Mouse (Mus musculus): Measurements from ENCODE around the gene Bdkrb2. TPM values are rescaled to one million over a fixed set of nuclear protein-coding genes. Genes with fewer than 3 reads are reported as not detected.

The Bdkrb2 gene
- polyA plus RNA-seq, 1 experiment from 2014 or later, result 0.08 TPM

GRCm38 (mm10) chr12:105548001-105548400, 15.0 kb upstream of the Bdkrb2 start:
- Histone ChIP-seq H3K4me2 (no peak overlapping the region), H3K9ac (no peak overlapping the region), H3K27ac (replicated peaks) (no peak overlapping the region), H3K4me1 (replicated peaks) (peaks cover 3% of the 10 kb centered on the region; the same call in 1 of the 2 replicates), H3K27me3 (no peaks in the 10 kb centered on the region), H3K36me3 (replicated peaks) (no peaks in the 10 kb centered on the region), H3K9me3 (replicated peaks) (no peaks in the 10 kb centered on the region), H3K4me3 (replicated peaks) (no peak overlapping the region)
- ATAC-seq (ENCODE audit: insufficient read depth), result no peak
- 51% methylated on average over 2 of the region's 2 CpGs for WGBS (ENCODE audit: insufficient replicate concordance)

- Histone ChIP-seq H3K4me1 (replicated peaks) (peaks cover 3% of the 10 kb centered on the region; the same call in 1 of the 2 replicates), H3K27me3 (no peaks in the 10 kb centered on the region), H3K9ac (no peak overlapping the region), H3K36me3 (replicated peaks) (no peaks in the 10 kb centered on the region), H3K4me3 (replicated peaks) (no peak overlapping the region), H3K9me3 (replicated peaks) (no peaks in the 10 kb centered on the region), H3K4me2 (no peak overlapping the region), H3K27ac (replicated peaks) (no peak overlapping the region)
- no peak for ATAC-seq (ENCODE audit: insufficient read depth)
- WGBS (ENCODE audit: insufficient replicate concordance), result 64% methylated on average over 6 of the region's 6 CpGs
Measured at GRCm38 (mm10) chr12:105548881-105549280, 14.1 kb upstream of the Bdkrb2 start.

- Histone ChIP-seq H3K36me3 (replicated peaks) (no peaks in the 10 kb centered on the region), H3K27ac (replicated peaks) (no peak overlapping the region), H3K4me1 (replicated peaks) (peaks cover 3% of the 10 kb centered on the region; the same call in 1 of the 2 replicates), H3K9me3 (replicated peaks) (no peaks in the 10 kb centered on the region), H3K9ac (no peak overlapping the region), H3K27me3 (no peaks in the 10 kb centered on the region), H3K4me2 (no peak overlapping the region), H3K4me3 (replicated peaks) (no peak overlapping the region)
- 50% methylated on average over 4 of the region's 4 CpGs for WGBS (ENCODE audit: insufficient replicate concordance)
- no peak for ATAC-seq (ENCODE audit: insufficient read depth)
Measured at GRCm38 (mm10) chr12:105549835-105550802, 12.9 kb upstream of the Bdkrb2 start.

GRCm38 (mm10) chr12:105551551-105551989, 11.5 kb upstream of the Bdkrb2 start:
- Histone ChIP-seq H3K4me2 (no peak overlapping the region), H3K9ac (no peak overlapping the region), H3K36me3 (replicated peaks) (no peaks in the 10 kb centered on the region), H3K27ac (replicated peaks) (no peak overlapping the region), H3K4me1 (replicated peaks) (0 out of 2 replicates have a peak, but pooled peaks cover 3% of the 10 kb centered on the region), H3K27me3 (no peaks in the 10 kb centered on the region), H3K9me3 (replicated peaks) (no peaks in the 10 kb centered on the region), H3K4me3 (replicated peaks) (no peak overlapping the region)
- WGBS (ENCODE audit: insufficient replicate concordance), result 34% methylated on average over 6 of the region's 6 CpGs
- no peak for ATAC-seq (ENCODE audit: insufficient read depth)

GRCm38 (mm10) chr12:105554151-105554772, 8.8 kb upstream of the Bdkrb2 start:
- H3K4me3 ChIP-seq (replicated peaks), result no peak overlapping the region
- no peak for ATAC-seq (ENCODE audit: insufficient read depth)
- WGBS (ENCODE audit: insufficient replicate concordance), result 45% methylated on average over 8 of the region's 8 CpGs
- H3K27ac ChIP-seq (replicated peaks), result no peak overlapping the region
- H3K4me2 ChIP-seq, result no peak overlapping the region
- H3K27me3 ChIP-seq, result no peaks in the 10 kb centered on the region
- no peaks in the 10 kb centered on the region for H3K4me1 ChIP-seq (replicated peaks)
- H3K9ac ChIP-seq, result no peak overlapping the region
- no peaks in the 10 kb centered on the region for H3K36me3 ChIP-seq (replicated peaks)
- no peaks in the 10 kb centered on the region for H3K9me3 ChIP-seq (replicated peaks)

- ATAC-seq (ENCODE audit: insufficient read depth), result no peak
Measured at GRCm38 (mm10) chr12:105555172-105555571, 7.9 kb upstream of the Bdkrb2 start.

GRCm38 (mm10) chr12:105557250-105557925, 5.6 kb upstream of the Bdkrb2 start:
- Histone ChIP-seq H3K4me2 (no peak overlapping the region), H3K36me3 (replicated peaks) (no peaks in the 10 kb centered on the region), H3K4me3 (replicated peaks) (no peak overlapping the region), H3K4me1 (replicated peaks) (no peaks in the 10 kb centered on the region), H3K9ac (no peak overlapping the region), H3K9me3 (replicated peaks) (no peaks in the 10 kb centered on the region), H3K27ac (replicated peaks) (no peak overlapping the region), H3K27me3 (peaks cover 20% of the 10 kb centered on the region)
- ATAC-seq (ENCODE audit: insufficient read depth), result no peak
- 52% methylated on average over 7 of the region's 7 CpGs for WGBS (ENCODE audit: insufficient replicate concordance)

More at GRCm38 (mm10) chr12:105555172-105555571, 7.9 kb upstream of the Bdkrb2 start:
- WGBS (ENCODE audit: insufficient replicate concordance), result 70% methylated on average over 5 of the region's 5 CpGs
- Histone ChIP-seq H3K4me2 (no peak overlapping the region), H3K4me1 (replicated peaks) (no peaks in the 10 kb centered on the region), H3K27ac (replicated peaks) (no peak overlapping the region), H3K36me3 (replicated peaks) (no peaks in the 10 kb centered on the region), H3K9ac (no peak overlapping the region), H3K9me3 (replicated peaks) (no peaks in the 10 kb centered on the region), H3K27me3 (no peaks in the 10 kb centered on the region), H3K4me3 (replicated peaks) (no peak overlapping the region)

- ATAC-seq (ENCODE audit: insufficient read depth), result no peak
- H3K27me3 ChIP-seq, result peaks cover 54% of the 10 kb centered on the region
- H3K4me1 ChIP-seq (replicated peaks), result no peaks in the 10 kb centered on the region
- no peak overlapping the region for H3K4me2 ChIP-seq
- H3K9me3 ChIP-seq (replicated peaks), result no peaks in the 10 kb centered on the region
- no peak overlapping the region for H3K9ac ChIP-seq
- H3K4me3 ChIP-seq (replicated peaks), result no peak overlapping the region
- whole genome bisulfite sequencing (ENCODE audit: insufficient replicate concordance), result 50% methylated on average over 8 of the region's 8 CpGs
- no peaks in the 10 kb centered on the region for H3K36me3 ChIP-seq (replicated peaks)
- no peak overlapping the region for H3K27ac ChIP-seq (replicated peaks)
Measured at GRCm38 (mm10) chr12:105561007-105561534, 2.0 kb upstream of the Bdkrb2 start.

- H3K36me3 ChIP-seq (replicated peaks), result no peaks in the 10 kb centered on the region
- no peak overlapping the region for H3K9ac ChIP-seq
- no peaks in the 10 kb centered on the region for H3K4me1 ChIP-seq (replicated peaks)
Measured at GRCm38 (mm10) chr12:105562056-105562820, 788 bp upstream of the Bdkrb2 start.

GRCm38 (mm10) chr12:105563726-105564275, 775 bp downstream of the Bdkrb2 start:
- 15% methylated on average over 25 of the region's 25 CpGs for WGBS (ENCODE audit: insufficient replicate concordance)
- H3K27me3 ChIP-seq, result peaks cover 54% of the 10 kb centered on the region
- H3K27ac ChIP-seq (replicated peaks), result no peak overlapping the region
- H3K9ac ChIP-seq, result no peak overlapping the region
- H3K4me2 ChIP-seq, result no peak overlapping the region
- no peak for ATAC-seq (ENCODE audit: insufficient read depth)
- H3K9me3 ChIP-seq (replicated peaks), result no peaks in the 10 kb centered on the region
- H3K4me3 ChIP-seq (replicated peaks), result no peak overlapping the region
- H3K36me3 ChIP-seq (replicated peaks), result no peaks in the 10 kb centered on the region
- H3K4me1 ChIP-seq (replicated peaks), result no peaks in the 10 kb centered on the region

More at GRCm38 (mm10) chr12:105562056-105562820, 788 bp upstream of the Bdkrb2 start:
- WGBS (ENCODE audit: insufficient replicate concordance), result 22% methylated on average over 8 of the region's 8 CpGs
- Histone ChIP-seq H3K27ac (replicated peaks) (no peak overlapping the region), H3K4me2 (no peak overlapping the region), H3K9me3 (replicated peaks) (no peaks in the 10 kb centered on the region), H3K4me3 (replicated peaks) (no peak overlapping the region), H3K27me3 (peaks cover 54% of the 10 kb centered on the region)
- ATAC-seq (ENCODE audit: insufficient read depth), result no peak

All from liver, embryonic 15.5 days (tissue).